Mouse (Mus musculus): ENCODE data around the gene Carns1. TPM values are rescaled to one million over a fixed set of nuclear protein-coding genes. Genes with fewer than 3 reads are reported as not detected.
"Not testable (repeated sequence)": the region's sequence is repeated elsewhere in the genome, so short reads cannot be mapped to it uniquely, and the experiment has no call there.

Carns1 gene
- polyA plus RNA-seq, 1 experiment from 2014 or later, result 3.3 TPM

GRCm38 (mm10) chr19:4136463-4136862 lies 38.8 kb downstream of the Carns1 start:
- no peak overlapping the region for H3K4me3 ChIP-seq (ENCODE audit: low read depth, low read length)
- WGBS, result 76% methylated on average over 5 of the region's 5 CpGs
- no peak overlapping the region for H3K27ac ChIP-seq (ENCODE audit: low read depth, low read length)
- no peak for ATAC-seq (ENCODE audit: low FRiP score)
- peaks cover 3% of the 10 kb centered on the region; the same call in 1 of the 2 replicates for H3K36me3 ChIP-seq (ENCODE audit: control insufficient read depth, insufficient read depth, low read length)
- H3K27me3 ChIP-seq (ENCODE audit: control insufficient read depth, insufficient read depth, low read length), result no peaks in the 10 kb centered on the region
- no peak overlapping the region for H3K9ac ChIP-seq (ENCODE audit: low read depth, low read length)
- no peak for DNase-seq (ENCODE audit: low spot score)
- H3K9me3 ChIP-seq (ENCODE audit: control insufficient read depth, low read length), result no peaks in the 10 kb centered on the region
- no peak overlapping the region for H3K4me2 ChIP-seq (replicated peaks; ENCODE audit: low read depth, low read length)
- H3K4me1 ChIP-seq (replicated peaks; ENCODE audit: control insufficient read depth, insufficient read depth, low read length), result no peaks in the 10 kb centered on the region

- H3K9ac ChIP-seq (ENCODE audit: low read depth, low read length); H3K36me3 ChIP-seq (ENCODE audit: control insufficient read depth, insufficient read depth, low read length); H3K9me3 ChIP-seq (ENCODE audit: control insufficient read depth, low read length); H3K27me3 ChIP-seq (ENCODE audit: control insufficient read depth, insufficient read depth, low read length); H3K27ac ChIP-seq (ENCODE audit: low read depth, low read length); ATAC-seq (ENCODE audit: low FRiP score); H3K4me1 ChIP-seq (replicated peaks; ENCODE audit: control insufficient read depth, insufficient read depth, low read length); H3K4me2 ChIP-seq (replicated peaks; ENCODE audit: low read depth, low read length); H3K4me3 ChIP-seq (ENCODE audit: low read depth, low read length); DNase-seq (ENCODE audit: low spot score): not testable (repeated sequence)
- WGBS, result 25% methylated on average over 8 of the region's 8 CpGs
Measured at GRCm38 (mm10) chr19:4135963-4136345, 39.3 kb downstream of the Carns1 start.

- not testable (repeated sequence) for DNase-seq (ENCODE audit: low spot score); H3K9me3 ChIP-seq (ENCODE audit: control insufficient read depth, low read length); H3K27ac ChIP-seq (ENCODE audit: low read depth, low read length); H3K4me2 ChIP-seq (replicated peaks; ENCODE audit: low read depth, low read length); H3K4me1 ChIP-seq (replicated peaks; ENCODE audit: control insufficient read depth, insufficient read depth, low read length); H3K9ac ChIP-seq (ENCODE audit: low read depth, low read length); H3K4me3 ChIP-seq (ENCODE audit: low read depth, low read length); ATAC-seq (ENCODE audit: low FRiP score); H3K36me3 ChIP-seq (ENCODE audit: control insufficient read depth, insufficient read depth, low read length); H3K27me3 ChIP-seq (ENCODE audit: control insufficient read depth, insufficient read depth, low read length)
- 85% methylated on average over 6 of the region's 6 CpGs for WGBS
Measured at GRCm38 (mm10) chr19:4135229-4135962, 39.9 kb downstream of the Carns1 start.

GRCm38 (mm10) chr19:4134354-4134753 lies 40.9 kb downstream of the Carns1 start:
- DNase-seq (ENCODE audit: low spot score) (no peak), ATAC-seq (ENCODE audit: low FRiP score) (no peak)
- 91% methylated on average over 4 of the region's 4 CpGs for WGBS
- no peak overlapping the region for H3K4me3 ChIP-seq (ENCODE audit: low read depth, low read length)
- H3K27me3 ChIP-seq (ENCODE audit: control insufficient read depth, insufficient read depth, low read length), result no peaks in the 10 kb centered on the region
- no peaks in the 10 kb centered on the region for H3K4me1 ChIP-seq (replicated peaks; ENCODE audit: control insufficient read depth, insufficient read depth, low read length)
- H3K9ac ChIP-seq (ENCODE audit: low read depth, low read length), result no peak overlapping the region
- no peak overlapping the region for H3K27ac ChIP-seq (ENCODE audit: low read depth, low read length)
- H3K36me3 ChIP-seq (ENCODE audit: control insufficient read depth, insufficient read depth, low read length), result peaks cover 7% of the 10 kb centered on the region; the same call in 1 of the 2 replicates
- no peak overlapping the region for H3K4me2 ChIP-seq (replicated peaks; ENCODE audit: low read depth, low read length)
- H3K9me3 ChIP-seq (ENCODE audit: control insufficient read depth, low read length), result no peaks in the 10 kb centered on the region

GRCm38 (mm10) chr19:4131768-4132167 lies 43.5 kb downstream of the Carns1 start:
- Histone ChIP-seq H3K9ac (ENCODE audit: low read depth, low read length) (no peak overlapping the region), H3K9me3 (ENCODE audit: control insufficient read depth, low read length) (no peaks in the 10 kb centered on the region), H3K4me3 (ENCODE audit: low read depth, low read length) (no peak overlapping the region), H3K36me3 (ENCODE audit: control insufficient read depth, insufficient read depth, low read length) (peaks cover 7% of the 10 kb centered on the region; the same call in 1 of the 2 replicates), H3K27ac (ENCODE audit: low read depth, low read length) (no peak overlapping the region), H3K4me2 (replicated peaks; ENCODE audit: low read depth, low read length) (no peak overlapping the region), H3K4me1 (replicated peaks; ENCODE audit: control insufficient read depth, insufficient read depth, low read length) (peaks cover 1% of the 10 kb centered on the region; the same call in 1 of the 2 replicates), H3K27me3 (ENCODE audit: control insufficient read depth, insufficient read depth, low read length) (no peaks in the 10 kb centered on the region)
- no peak for DNase-seq (ENCODE audit: low spot score)
- no peak for ATAC-seq (ENCODE audit: low FRiP score)
- WGBS, result 90% methylated on average over 2 of the region's 2 CpGs

GRCm38 (mm10) chr19:4131075-4131474 lies 44.2 kb downstream of the Carns1 start:
- H3K4me2 ChIP-seq (replicated peaks; ENCODE audit: low read depth, low read length), result no peak overlapping the region
- ATAC-seq (ENCODE audit: low FRiP score) (no peak), DNase-seq (ENCODE audit: low spot score) (no peak)
- no peak overlapping the region for H3K9ac ChIP-seq (ENCODE audit: low read depth, low read length)
- H3K4me1 ChIP-seq (replicated peaks; ENCODE audit: control insufficient read depth, insufficient read depth, low read length), result peaks cover 4% of the 10 kb centered on the region; the same call in 1 of the 2 replicates
- H3K27me3 ChIP-seq (ENCODE audit: control insufficient read depth, insufficient read depth, low read length), result no peaks in the 10 kb centered on the region
- peaks cover 7% of the 10 kb centered on the region; the same call in 1 of the 2 replicates for H3K36me3 ChIP-seq (ENCODE audit: control insufficient read depth, insufficient read depth, low read length)
- WGBS, result 88% methylated on average over 5 of the region's 5 CpGs
- H3K4me3 ChIP-seq (ENCODE audit: low read depth, low read length), result no peak overlapping the region
- H3K27ac ChIP-seq (ENCODE audit: low read depth, low read length), result no peak overlapping the region
- H3K9me3 ChIP-seq (ENCODE audit: control insufficient read depth, low read length), result no peaks in the 10 kb centered on the region

- no peak overlapping the region for H3K27ac ChIP-seq (ENCODE audit: low read depth, low read length)
- ATAC-seq (ENCODE audit: low FRiP score) (no peak), DNase-seq (ENCODE audit: low spot score) (no peak)
- no peak overlapping the region for H3K4me2 ChIP-seq (replicated peaks; ENCODE audit: low read depth, low read length)
- no peak overlapping the region for H3K9ac ChIP-seq (ENCODE audit: low read depth, low read length)
- peaks cover 7% of the 10 kb centered on the region; the same call in 1 of the 2 replicates for H3K36me3 ChIP-seq (ENCODE audit: control insufficient read depth, insufficient read depth, low read length)
- no peaks in the 10 kb centered on the region for H3K9me3 ChIP-seq (ENCODE audit: control insufficient read depth, low read length)
- 91% methylated on average over 4 of the region's 4 CpGs for WGBS
- no peaks in the 10 kb centered on the region for H3K27me3 ChIP-seq (ENCODE audit: control insufficient read depth, insufficient read depth, low read length)
- no peak overlapping the region for H3K4me3 ChIP-seq (ENCODE audit: low read depth, low read length)
- peaks cover 4% of the 10 kb centered on the region; the same call in 1 of the 2 replicates for H3K4me1 ChIP-seq (replicated peaks; ENCODE audit: control insufficient read depth, insufficient read depth, low read length)
Measured at GRCm38 (mm10) chr19:4130106-4130505, 45.2 kb downstream of the Carns1 start.

- Histone ChIP-seq H3K27ac (ENCODE audit: low read depth, low read length) (no peak overlapping the region), H3K4me3 (ENCODE audit: low read depth, low read length) (no peak overlapping the region), H3K9me3 (ENCODE audit: control insufficient read depth, low read length) (no peaks in the 10 kb centered on the region), H3K4me2 (replicated peaks; ENCODE audit: low read depth, low read length) (no peak overlapping the region), H3K27me3 (ENCODE audit: control insufficient read depth, insufficient read depth, low read length) (no peaks in the 10 kb centered on the region), H3K4me1 (replicated peaks; ENCODE audit: control insufficient read depth, insufficient read depth, low read length) (peaks cover 4% of the 10 kb centered on the region; the same call in 1 of the 2 replicates), H3K36me3 (ENCODE audit: control insufficient read depth, insufficient read depth, low read length) (peaks cover 7% of the 10 kb centered on the region; the same call in 1 of the 2 replicates), H3K9ac (ENCODE audit: low read depth, low read length) (no peak overlapping the region)
- DNase-seq (ENCODE audit: low spot score), result no peak
- ATAC-seq (ENCODE audit: low FRiP score), result no peak
- 95% methylated on average over 7 of the region's 7 CpGs for WGBS
Measured at GRCm38 (mm10) chr19:4129462-4129861, 45.8 kb downstream of the Carns1 start.
